Mouse (Mus musculus) limb, embryonic 13.5 days (tissue): ENCODE data around the gene Ctdsp1. TPM values are rescaled to one million over a fixed set of nuclear protein-coding genes. Genes with fewer than 3 reads are reported as not detected.

ENCODE experiments used
- ATAC-seq: fragments of 200-750 bp; cut with Nextera tagmentation; 2 replicates; pipeline ENCODE4 v1.8.0; 2017; ENCODE audit warnings: low read depth, moderate number of reproducible peaks, moderate TSS enrichment; ENCODE audit not compliant: low FRiP score
- H3K27ac ChIP-seq: fragments of 300-500 bp; sonication (generic); 2 replicates; pipeline ENCODE4 v1.5.1; 2015; ENCODE audit warnings: inconsistent platforms, mild to moderate bottlenecking, moderate library complexity
- H3K27me3 ChIP-seq: fragments of 300-500 bp; sonication (generic); 2 replicates; pipeline ENCODE4 v1.6.1; 2015; ENCODE audit warnings: mild to moderate bottlenecking, inconsistent platforms
- H3K36me3 ChIP-seq: fragments of 300-500 bp; sonication (generic); 2 replicates; pipeline ENCODE4 v1.6.1; 2015; ENCODE audit warnings: inconsistent platforms, mild to moderate bottlenecking, moderate library complexity
- H3K4me1 ChIP-seq: fragments of 300-500 bp; sonication (generic); 2 replicates; pipeline ENCODE4 v1.6.1; 2015; ENCODE audit warnings: inconsistent platforms
- H3K4me2 ChIP-seq: fragments of 300-500 bp; sonication (generic); replicated peaks from 2 replicates; pipeline ENCODE4 v1.6.1; 2015; ENCODE audit warnings: inconsistent platforms, mild to moderate bottlenecking, moderate library complexity
- H3K4me3 ChIP-seq: fragments of 300-500 bp; sonication (generic); 2 replicates; pipeline ENCODE4 v1.5.1; 2015; ENCODE audit warnings: moderate library complexity, mild to moderate bottlenecking, inconsistent platforms
- H3K9ac ChIP-seq: fragments of 300-500 bp; sonication (generic); 2 replicates; pipeline ENCODE4 v1.6.1; 2015; ENCODE audit warnings: mild to moderate bottlenecking, inconsistent platforms
- H3K9me3 ChIP-seq: fragments of 300-500 bp; sonication (generic); 2 replicates; pipeline ENCODE4 v1.6.1; 2016; ENCODE audit warnings: inconsistent platforms
- WGBS: fragments of 180-500 bp; shearing (Covaris S2); methylation state at CpG from one replicate; pipeline ENCODE4 v1.1.7; 2015; 5-methylcytosine and 5-hydroxymethylcytosine counted together
- microRNA counts: library from miRNA; unstranded; fragments of <30 nt; microRNA quantifications from one replicate; lab custom pipeline; 2016
- microRNA-seq: library from miRNA; unstranded; fragments of <30 nt; microRNA quantifications from one replicate; pipeline ENCODE4, GENCODE M21; 2016
- polyA plus RNA-seq: library from polyadenylated mRNA; unstranded; fragments of >200 nt; fragmentation: Nextera tagmentation; extraction: Ambion mirVana; gene quantifications from 2 replicates; pipeline ENCODE4 v1.2.1, GENCODE M21; 2015

The Ctdsp1 gene
- polyA plus RNA-seq, 1 experiment from 2014 or later, result 90.9 TPM

- WGBS, result 77% methylated on average over 8 of the region's 8 CpGs
- no peak overlapping the region for H3K4me2 ChIP-seq
- no peak for ATAC-seq
- H3K36me3 ChIP-seq, result peaks cover 81% of the 10 kb centered on the region
- H3K27me3 ChIP-seq, result no peaks in the 10 kb centered on the region
- no peaks in the 10 kb centered on the region for H3K4me1 ChIP-seq
- no peak overlapping the region for H3K4me3 ChIP-seq
- H3K27ac ChIP-seq, result no peak overlapping the region
- H3K9ac ChIP-seq, result no peak overlapping the region
- H3K9me3 ChIP-seq, result no peaks in the 10 kb centered on the region
Observed at GRCm38 (mm10) chr1:74437702-74438427, 46.6 kb downstream of the Ctdsp1 start.

GRCm38 (mm10) chr1:74439166-74439876 lies 48.0 kb downstream of the Ctdsp1 start:
- no peak for ATAC-seq
- H3K27ac ChIP-seq, result no peak overlapping the region

GRCm38 (mm10) chr1:74444538-74444937 lies 53.2 kb downstream of the Ctdsp1 start:
- Histone ChIP-seq H3K27me3 (no peaks in the 10 kb centered on the region), H3K4me2 (no peak overlapping the region), H3K36me3 (peaks cover 76% of the 10 kb centered on the region), H3K9me3 (no peaks in the 10 kb centered on the region), H3K4me3 (no peak overlapping the region), H3K27ac (no peak overlapping the region), H3K4me1 (no peaks in the 10 kb centered on the region), H3K9ac (no peak overlapping the region)
- no peak for ATAC-seq
- 92% methylated on average over 2 of the region's 2 CpGs for WGBS

More at GRCm38 (mm10) chr1:74439166-74439876, 48.0 kb downstream of the Ctdsp1 start:
- no peaks in the 10 kb centered on the region for H3K27me3 ChIP-seq
- H3K4me1 ChIP-seq, result no peaks in the 10 kb centered on the region
- no peak overlapping the region for H3K9ac ChIP-seq
- H3K4me2 ChIP-seq, result no peak overlapping the region
- WGBS, result 89% methylated on average over 19 of the region's 19 CpGs
- H3K9me3 ChIP-seq, result no peaks in the 10 kb centered on the region
- peaks cover 80% of the 10 kb centered on the region for H3K36me3 ChIP-seq
- H3K4me3 ChIP-seq, result no peak overlapping the region

MicroRNA genes within 50 kb of the gene (microRNA counts, 519-probe panel; counts per million panel counts)
- 3,781 counts per million, percentile 71 among the panel's probes with 10 or more counts for microRNA mmu-miR-26b (lab: Ali Mortazavi, UCI)

Small RNA genes within 50 kb of the gene (microRNA-seq; reads per million reads assigned to microRNA genes)
- gene Mir26b, result 26,724 reads per million, percentile 97 among the genes with 10 or more reads in this experiment

Other genes with a start within 250 kb of the Ctdsp1 start
- 0.10 and 0.13 TPM in 2 replicates for gene Cxcr2, start 237.5 kb upstream of the Ctdsp1 start, polyA plus RNA-seq
- gene Cxcr1, start 196.9 kb upstream of the Ctdsp1 start, polyA plus RNA-seq, result not detected in 2 replicates
- 384 and 389 TPM in 2 replicates for gene Arpc2, start 155.4 kb upstream of the Ctdsp1 start, polyA plus RNA-seq
- 0.18 and 0.31 TPM in 2 replicates for gene Gpbar1, start 113.0 kb upstream of the Ctdsp1 start, polyA plus RNA-seq
- 220 and 232 TPM in 2 replicates for gene Aamp, start 106.8 kb upstream of the Ctdsp1 start, polyA plus RNA-seq
- 108 and 112 TPM in 2 replicates for gene Pnkd, start 106.6 kb upstream of the Ctdsp1 start, polyA plus RNA-seq
- 30.6 and 31.7 TPM in 2 replicates for gene Tmbim1, start 85.9 kb upstream of the Ctdsp1 start, polyA plus RNA-seq
- gene Catip, start 29.4 kb upstream of the Ctdsp1 start, polyA plus RNA-seq, result 1.2 and 1.5 TPM in 2 replicates
- gene Slc11a1, start 16.3 kb upstream of the Ctdsp1 start, polyA plus RNA-seq, result 2.4 and 2.9 TPM in 2 replicates
- gene Vil1, start 17.9 kb downstream of the Ctdsp1 start, polyA plus RNA-seq, result 0.17 and 0.20 TPM in 2 replicates
- 69.4 and 70.5 TPM in 2 replicates for gene Cnot9, start 114.5 kb downstream of the Ctdsp1 start, polyA plus RNA-seq
- gene Plcd4, start 151.4 kb downstream of the Ctdsp1 start, polyA plus RNA-seq, result 0.79 and 1.5 TPM in 2 replicates
- 37.2 and 40.3 TPM in 2 replicates for gene Usp37, start 152.8 kb downstream of the Ctdsp1 start, polyA plus RNA-seq
- gene Zfp142, start 196.7 kb downstream of the Ctdsp1 start, polyA plus RNA-seq, result 8.1 TPM in 2 replicates
- 16.5 and 16.6 TPM in 2 replicates for gene Bcs1l, start 196.8 kb downstream of the Ctdsp1 start, polyA plus RNA-seq
- gene Rnf25, start 209.9 kb downstream of the Ctdsp1 start, polyA plus RNA-seq, result 41.6 and 45.9 TPM in 2 replicates
- gene Stk36, start 209.9 kb downstream of the Ctdsp1 start, polyA plus RNA-seq, result 9.6 and 10.9 TPM in 2 replicates